Mouse (Mus musculus): ENCODE data around the gene Litaf.

Gene Litaf

DNA sequence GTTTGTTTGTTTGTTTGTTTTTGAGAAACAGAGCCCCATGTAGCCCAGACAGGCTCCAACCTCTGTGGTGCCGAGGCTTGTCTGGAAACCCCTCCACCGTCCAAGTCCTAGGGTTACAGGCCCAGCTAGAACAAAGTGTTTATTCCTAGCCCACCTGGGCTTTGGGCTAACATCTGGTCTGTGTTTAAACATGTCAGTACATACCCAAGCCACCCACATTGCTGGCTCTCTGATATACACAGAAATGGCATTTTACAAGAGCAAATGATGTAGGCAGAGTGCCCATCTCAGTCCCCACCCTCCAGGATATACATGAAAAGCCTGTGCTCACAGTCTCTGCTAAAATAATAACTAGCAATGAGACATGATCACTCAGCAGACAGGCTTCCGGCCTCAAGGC is 149.7 kb downstream of the Litaf start:
- DNase-seq (ENCODE audit: low read depth, low spot score): no peak

DNA sequence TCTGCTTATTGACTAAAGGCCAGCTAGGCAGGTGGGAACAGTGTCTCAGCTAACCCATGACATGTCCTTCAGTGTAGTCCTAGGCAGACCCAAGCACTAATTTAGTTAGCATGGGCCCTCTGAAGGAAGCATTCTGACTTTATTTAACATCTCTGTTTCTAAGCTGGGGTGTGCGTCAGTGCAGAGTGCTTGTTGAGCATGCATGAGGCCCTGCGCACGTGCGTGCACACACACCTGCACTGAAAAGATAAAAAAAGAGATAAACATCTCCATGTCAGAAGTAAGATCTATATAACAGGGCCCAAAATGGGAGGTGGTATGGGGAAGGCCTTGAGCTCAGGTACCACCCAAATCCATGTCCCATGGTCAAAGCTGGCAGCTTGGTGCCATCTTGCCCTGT is 150.9 kb downstream of the Litaf start:
- DNase-seq (ENCODE audit: low read depth, low spot score): no peak

DNA sequence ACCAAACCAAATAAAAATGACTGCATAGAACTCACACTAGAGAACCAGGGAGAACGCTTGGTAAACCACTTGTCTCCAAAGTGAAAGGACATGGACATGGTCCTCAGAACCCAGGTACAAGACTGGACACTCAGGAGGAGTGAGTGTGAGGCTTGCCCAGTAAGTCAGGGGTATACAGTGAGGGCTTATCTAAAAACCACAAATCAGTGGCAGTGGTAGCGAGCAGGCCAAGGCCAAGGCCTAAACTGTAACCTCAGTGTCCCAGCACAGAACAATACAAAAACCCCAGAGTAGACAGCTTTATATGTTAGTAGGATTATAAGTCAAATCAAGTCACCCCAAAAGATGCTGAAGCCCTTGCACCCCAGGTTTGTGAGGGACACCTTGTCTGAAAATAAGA is 154.9 kb downstream of the Litaf start:
- DNase-seq (ENCODE audit: low read depth, low spot score): no peak

DNA sequence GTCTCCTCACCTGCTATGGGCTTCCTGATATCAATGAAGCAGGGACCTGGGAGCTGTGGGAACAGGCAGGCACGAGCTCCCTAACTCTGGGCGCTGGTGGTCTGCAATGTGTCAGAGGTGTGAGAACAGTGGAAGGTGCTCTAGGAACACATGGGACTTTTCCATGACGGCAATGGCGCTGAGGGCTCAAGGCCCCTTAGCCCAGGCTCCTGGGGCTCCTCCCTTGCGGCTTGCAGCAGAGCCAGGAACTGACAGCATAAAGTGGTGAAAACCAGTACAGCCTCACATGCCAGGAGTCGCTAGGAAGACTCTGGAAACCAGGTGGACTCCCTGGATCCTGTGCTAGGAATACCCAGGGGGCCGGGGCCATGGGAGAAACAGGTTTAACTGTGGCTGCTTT is 155.4 kb downstream of the Litaf start:
- DNase-seq (ENCODE audit: low read depth, low spot score): no peak

Data from c-Kit-negative CD71-positive TER-119-positive erythroid progenitor cells, embryonic 14.5 days (primary cell).